Mouse (Mus musculus): ENCODE results near the gene Tcte1.

DNA sequence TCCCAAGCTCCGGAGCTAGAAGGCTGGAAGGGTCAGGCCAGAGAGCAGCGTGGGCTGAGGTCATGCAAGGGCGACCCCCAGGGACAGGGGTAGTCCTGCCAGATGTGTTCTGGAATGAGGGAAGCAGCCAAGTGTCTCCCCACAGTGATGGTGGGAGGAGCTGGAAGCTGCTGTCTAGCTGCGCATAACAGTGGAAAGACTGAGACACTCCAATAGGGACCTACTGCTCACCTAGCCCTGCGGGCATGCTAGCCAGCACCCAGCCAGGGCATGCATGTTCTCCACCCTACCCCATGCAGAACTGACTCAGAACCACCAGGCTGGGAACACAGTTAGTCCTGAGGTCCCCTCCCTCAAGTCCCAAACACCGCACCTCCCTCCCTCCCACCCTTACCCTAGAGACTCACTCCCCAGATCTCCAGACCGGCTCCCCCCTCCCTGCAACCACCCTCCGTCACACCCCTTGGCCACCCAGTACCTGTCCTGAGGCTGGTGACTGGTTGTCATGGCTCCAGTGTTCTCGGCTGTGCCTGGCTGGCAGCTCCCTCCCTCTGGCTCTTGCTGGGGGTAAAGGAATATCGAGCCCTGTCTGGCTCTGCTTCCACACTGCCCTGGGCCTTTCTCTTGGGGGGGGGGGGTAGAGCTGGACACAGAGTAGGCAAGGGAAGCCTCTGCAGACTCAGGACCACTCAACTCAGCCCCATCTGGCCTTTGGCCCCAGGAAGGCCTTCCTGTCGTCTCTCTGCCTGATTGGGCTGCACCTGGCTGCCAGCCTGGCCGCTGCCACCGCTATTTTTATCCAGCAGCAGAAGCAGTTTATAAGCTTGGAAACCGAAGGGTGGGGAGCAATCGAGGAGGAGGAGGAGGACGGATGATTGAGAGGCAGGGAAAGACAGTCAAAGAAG, 68.7 kb downstream of the Tcte1 start:
- TF ChIP-seq CTCF (IDR thresholded peaks at IDR 0.05; ENCODE audit: extremely low read depth, insufficient read depth, insufficient read length, insufficient replicate concordance) (no peak), POLR2A (IDR thresholded peaks at IDR 0.05; ENCODE audit: low read depth, low read length) (no peak)

Data from spleen, adult 2 months (tissue).